Mouse (Mus musculus): ENCODE measurements around the gene E130114P18Rik. TPM values are rescaled to one million over a fixed set of nuclear protein-coding genes. Genes with fewer than 3 reads are reported as not detected.

E130114P18Rik gene
- total and polyA plus RNA-seq, 2 experiments: not detected

DNA sequence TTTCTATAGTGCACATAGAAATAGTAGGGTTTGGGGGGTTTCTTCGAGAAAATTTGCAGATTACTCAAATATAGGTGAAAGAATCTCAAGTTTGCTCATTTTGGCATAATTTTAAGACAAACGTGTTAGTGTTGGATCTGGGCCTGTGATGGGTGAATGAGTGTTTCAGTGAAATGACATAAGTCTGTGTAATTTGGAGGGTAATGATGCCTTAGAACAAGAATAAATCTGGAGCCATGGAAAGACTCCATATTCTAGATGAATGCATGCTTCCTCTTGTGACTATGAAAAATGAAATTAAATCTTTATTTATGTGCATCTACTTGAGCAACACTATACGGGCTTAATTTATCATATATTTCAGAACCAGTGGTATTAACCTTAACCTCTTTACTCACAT is 38.9 kb upstream of the E130114P18Rik start:
- peak overlapping the region; percentile 88 for H3K27ac ChIP-seq (replicated peaks; ENCODE audit: insufficient read depth, low read depth, low read length)
- H3K4me1 ChIP-seq (ENCODE audit: control insufficient read depth, insufficient read depth, low read length): peaks cover 44% of the 10 kb centered on the region
- H3K9ac ChIP-seq (ENCODE audit: low read depth, low read length): no peak overlapping the region
- peaks cover 22% of the 10 kb centered on the region; the same call in 1 of the 2 replicates for H3K79me2 ChIP-seq (ENCODE audit: control insufficient read depth, insufficient read depth, low read length)
- H3K36me3 ChIP-seq (ENCODE audit: control insufficient read depth, insufficient read depth, low read length): peaks cover under 1% of the 10 kb centered on the region; the same call in 1 of the 2 replicates
- 64% methylated on average over 3 of the region's 3 CpGs for WGBS
- no peaks in the 10 kb centered on the region for H3K27me3 ChIP-seq (ENCODE audit: control insufficient read depth, insufficient read depth, low read length)
- H3K4me3 ChIP-seq (ENCODE audit: insufficient read depth, low read depth, low read length): no peak overlapping the region
- TF ChIP-seq POLR2A (IDR thresholded peaks at IDR 0.05; ENCODE audit: extremely low read depth, insufficient read depth, low read length) (no peak), CTCF (IDR thresholded peaks at IDR 0.05; ENCODE audit: low read depth, low read length) (no peak)
- no peak for DNase-seq (ENCODE audit: extremely low read depth, low read depth, low spot score)

DNA sequence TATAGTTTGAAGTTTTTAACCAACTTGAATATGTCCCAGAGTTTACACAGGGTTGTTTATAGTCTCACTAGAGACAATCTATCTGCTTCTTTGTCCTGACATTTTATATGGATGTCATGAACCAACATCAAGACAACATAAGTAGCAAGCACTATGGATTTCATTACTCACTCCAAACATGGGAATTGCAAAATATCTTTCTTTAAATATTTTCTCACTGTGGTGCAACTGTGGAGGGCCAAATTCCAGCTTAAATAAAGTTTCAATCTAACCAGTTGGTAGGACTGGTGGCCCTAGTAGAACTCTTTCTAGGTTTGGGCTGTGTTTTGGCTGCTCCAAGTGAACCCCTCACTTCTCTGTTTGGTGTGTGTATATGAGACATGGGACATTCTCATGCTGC is 38.1 kb upstream of the E130114P18Rik start:
- Histone ChIP-seq H3K9ac (ENCODE audit: low read depth, low read length) (no peak overlapping the region), H3K27ac (replicated peaks; ENCODE audit: insufficient read depth, low read depth, low read length) (peak overlapping the region; percentile 88), H3K36me3 (ENCODE audit: control insufficient read depth, insufficient read depth, low read length) (no peaks in the 10 kb centered on the region), H3K79me2 (ENCODE audit: control insufficient read depth, insufficient read depth, low read length) (peaks cover 19% of the 10 kb centered on the region; the same call in 1 of the 2 replicates), H3K27me3 (ENCODE audit: control insufficient read depth, insufficient read depth, low read length) (no peaks in the 10 kb centered on the region), H3K4me1 (ENCODE audit: control insufficient read depth, insufficient read depth, low read length) (peaks cover 38% of the 10 kb centered on the region), H3K4me3 (ENCODE audit: insufficient read depth, low read depth, low read length) (no peak overlapping the region)
- TF ChIP-seq CTCF (IDR thresholded peaks at IDR 0.05; ENCODE audit: low read depth, low read length): no peak
- no peak for TF ChIP-seq POLR2A (IDR thresholded peaks at IDR 0.05; ENCODE audit: extremely low read depth, insufficient read depth, low read length)
- peak; percentile 93 for DNase-seq (ENCODE audit: extremely low read depth, low read depth, low spot score)

DNA sequence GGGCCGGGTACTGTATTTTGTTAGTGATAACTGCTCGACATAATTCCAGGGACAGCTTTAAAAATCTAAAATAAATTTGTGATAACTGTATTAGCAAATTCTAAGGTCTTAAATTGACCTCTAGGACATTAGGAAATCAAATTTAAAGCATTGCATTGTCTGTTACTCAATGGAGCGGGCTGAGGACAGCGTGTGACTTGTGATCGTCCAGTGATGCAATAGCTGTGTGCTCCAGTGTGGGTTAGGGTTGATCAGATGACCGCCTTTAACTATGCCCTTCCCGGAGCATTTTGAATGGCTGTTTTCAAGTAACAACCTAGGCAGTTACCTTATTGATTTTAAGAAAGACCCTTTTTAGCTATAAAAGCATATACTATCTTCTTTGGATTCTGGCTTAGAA is 36.6 kb upstream of the E130114P18Rik start:
- WGBS: 15% methylated on average over 7 of the region's 7 CpGs
- H3K9ac ChIP-seq (ENCODE audit: low read depth, low read length): no peak overlapping the region

DNA sequence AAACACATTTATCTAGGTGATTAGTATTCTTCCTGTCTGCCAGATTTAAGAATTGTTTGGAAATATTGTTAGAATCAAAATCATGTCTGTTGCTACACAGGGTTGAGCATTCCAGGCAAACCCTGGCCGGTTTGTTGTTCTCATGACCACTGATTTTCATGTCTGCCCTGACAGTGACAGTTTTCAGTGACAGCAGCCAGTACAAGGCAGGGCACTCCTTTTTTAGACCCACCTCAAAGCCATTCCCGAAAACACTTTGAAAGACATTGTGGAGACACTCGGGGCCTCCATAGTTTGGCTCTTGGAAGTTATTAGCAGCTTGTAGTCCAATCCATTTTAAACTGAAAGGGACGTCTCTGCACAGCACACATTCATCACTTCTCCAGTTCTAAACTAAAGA is 36.1 kb upstream of the E130114P18Rik start:
- no peak for TF ChIP-seq POLR2A (IDR thresholded peaks at IDR 0.05; ENCODE audit: extremely low read depth, insufficient read depth, low read length)
- no peak for TF ChIP-seq CTCF (IDR thresholded peaks at IDR 0.05; ENCODE audit: low read depth, low read length)
- Histone ChIP-seq H3K27ac (replicated peaks; ENCODE audit: insufficient read depth, low read depth, low read length) (peak overlapping the region; percentile 98), H3K79me2 (ENCODE audit: control insufficient read depth, insufficient read depth, low read length) (peaks cover 20% of the 10 kb centered on the region; the same call in 1 of the 2 replicates), H3K4me3 (ENCODE audit: insufficient read depth, low read depth, low read length) (no peak overlapping the region), H3K9ac (ENCODE audit: low read depth, low read length) (peak overlapping the region; percentile 74), H3K36me3 (ENCODE audit: control insufficient read depth, insufficient read depth, low read length) (no peaks in the 10 kb centered on the region), H3K4me1 (ENCODE audit: control insufficient read depth, insufficient read depth, low read length) (peaks cover 38% of the 10 kb centered on the region), H3K27me3 (ENCODE audit: control insufficient read depth, insufficient read depth, low read length) (no peaks in the 10 kb centered on the region)
- DNase-seq (ENCODE audit: extremely low read depth, low read depth, low spot score): peak; percentile 45
- WGBS: 15% methylated on average over 4 of the region's 4 CpGs

More for the DNA sequence above, 36.6 kb upstream of the E130114P18Rik start:
- peak; percentile 97 for DNase-seq (ENCODE audit: extremely low read depth, low read depth, low spot score)
- Histone ChIP-seq H3K36me3 (ENCODE audit: control insufficient read depth, insufficient read depth, low read length) (no peaks in the 10 kb centered on the region), H3K4me1 (ENCODE audit: control insufficient read depth, insufficient read depth, low read length) (peaks cover 38% of the 10 kb centered on the region), H3K27ac (replicated peaks; ENCODE audit: insufficient read depth, low read depth, low read length) (no peak overlapping the region), H3K27me3 (ENCODE audit: control insufficient read depth, insufficient read depth, low read length) (no peaks in the 10 kb centered on the region), H3K4me3 (ENCODE audit: insufficient read depth, low read depth, low read length) (no peak overlapping the region), H3K79me2 (ENCODE audit: control insufficient read depth, insufficient read depth, low read length) (peaks cover 24% of the 10 kb centered on the region; the same call in 1 of the 2 replicates)
- TF ChIP-seq POLR2A (IDR thresholded peaks at IDR 0.05; ENCODE audit: extremely low read depth, insufficient read depth, low read length): no peak
- TF ChIP-seq CTCF (IDR thresholded peaks at IDR 0.05; ENCODE audit: low read depth, low read length): no peak

DNA sequence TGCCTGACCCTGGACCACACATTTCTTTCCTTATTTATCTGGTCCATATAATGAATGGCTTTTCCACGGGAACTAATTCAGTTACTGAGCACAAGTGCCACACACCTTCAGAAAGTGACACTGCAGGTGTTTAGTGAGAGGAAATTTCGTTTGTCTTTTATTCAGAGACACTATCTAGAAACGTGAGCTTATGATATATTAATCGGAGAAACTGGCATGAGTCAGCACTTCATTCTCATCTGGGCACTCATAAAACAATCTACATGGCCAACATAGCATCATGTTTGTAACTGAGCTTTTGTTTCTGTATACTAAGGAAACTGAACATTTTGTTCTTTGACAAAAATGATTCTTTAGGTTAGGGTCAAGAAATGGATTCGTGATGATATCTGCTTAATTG is 35.2 kb upstream of the E130114P18Rik start:
- TF ChIP-seq CTCF (IDR thresholded peaks at IDR 0.05; ENCODE audit: low read depth, low read length): no peak
- TF ChIP-seq POLR2A (IDR thresholded peaks at IDR 0.05; ENCODE audit: extremely low read depth, insufficient read depth, low read length): no peak
- Histone ChIP-seq H3K27me3 (ENCODE audit: control insufficient read depth, insufficient read depth, low read length) (no peaks in the 10 kb centered on the region), H3K9ac (ENCODE audit: low read depth, low read length) (no peak overlapping the region), H3K4me1 (ENCODE audit: control insufficient read depth, insufficient read depth, low read length) (peaks cover 39% of the 10 kb centered on the region), H3K27ac (replicated peaks; ENCODE audit: insufficient read depth, low read depth, low read length) (no peak overlapping the region; the same call in 1 of the 2 replicates), H3K36me3 (ENCODE audit: control insufficient read depth, insufficient read depth, low read length) (no peaks in the 10 kb centered on the region), H3K79me2 (ENCODE audit: control insufficient read depth, insufficient read depth, low read length) (peaks cover 17% of the 10 kb centered on the region; the same call in 1 of the 2 replicates), H3K4me3 (ENCODE audit: insufficient read depth, low read depth, low read length) (no peak overlapping the region)
- DNase-seq (ENCODE audit: extremely low read depth, low read depth, low spot score): no peak
- 75% methylated on average over 5 of the region's 5 CpGs for WGBS

DNA sequence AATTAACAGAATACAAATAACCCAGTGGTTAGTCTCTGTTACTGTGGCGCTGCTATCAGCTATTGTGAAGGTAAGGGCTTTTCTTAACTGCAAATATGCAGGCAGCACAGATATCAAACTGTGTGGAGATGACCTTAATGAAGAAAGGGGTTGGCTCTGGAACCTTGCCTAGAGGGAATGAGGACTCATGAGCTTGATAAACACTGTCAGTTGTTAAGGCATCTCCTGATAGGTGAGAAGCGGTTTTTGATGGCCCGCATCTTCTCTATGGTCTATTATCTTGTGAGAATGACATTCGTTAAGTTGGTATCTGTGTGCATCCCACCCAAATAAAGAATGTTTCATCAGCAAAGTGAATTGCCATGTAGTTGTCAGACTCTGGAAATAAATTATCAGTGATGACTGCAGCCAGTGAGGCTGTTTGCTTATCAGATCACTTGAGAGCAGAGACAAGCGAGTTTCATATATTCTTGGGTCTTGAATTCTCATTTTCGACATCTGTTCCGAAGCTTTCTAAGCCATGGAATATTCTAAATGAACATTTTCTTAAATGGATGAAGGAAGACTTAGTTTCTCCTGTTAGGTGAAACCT is 32.6 kb upstream of the E130114P18Rik start:
- Histone ChIP-seq H3K9ac (ENCODE audit: low read depth, low read length) (no peak overlapping the region), H3K27me3 (ENCODE audit: control insufficient read depth, insufficient read depth, low read length) (no peaks in the 10 kb centered on the region), H3K4me3 (ENCODE audit: insufficient read depth, low read depth, low read length) (no peak overlapping the region), H3K4me1 (ENCODE audit: control insufficient read depth, insufficient read depth, low read length) (peaks cover 32% of the 10 kb centered on the region), H3K27ac (replicated peaks; ENCODE audit: insufficient read depth, low read depth, low read length) (no peak overlapping the region), H3K79me2 (ENCODE audit: control insufficient read depth, insufficient read depth, low read length) (peaks cover 16% of the 10 kb centered on the region), H3K36me3 (ENCODE audit: control insufficient read depth, insufficient read depth, low read length) (peaks cover 5% of the 10 kb centered on the region; the same call in 1 of the 2 replicates)
- no peak for TF ChIP-seq POLR2A (IDR thresholded peaks at IDR 0.05; ENCODE audit: extremely low read depth, insufficient read depth, low read length)
- no peak for TF ChIP-seq CTCF (IDR thresholded peaks at IDR 0.05; ENCODE audit: low read depth, low read length)
- DNase-seq (ENCODE audit: extremely low read depth, low read depth, low spot score): peak; percentile 71
- WGBS: 79% methylated on average over 7 of the region's 7 CpGs
